Mouse (Mus musculus): ENCODE measurements around the gene Rnase13. TPM values are rescaled to one million over a fixed set of nuclear protein-coding genes. Genes with fewer than 3 reads are reported as not detected.

The Rnase13 gene
- polyA plus RNA-seq, 1 experiment from 2014 or later = not detected

DNA sequence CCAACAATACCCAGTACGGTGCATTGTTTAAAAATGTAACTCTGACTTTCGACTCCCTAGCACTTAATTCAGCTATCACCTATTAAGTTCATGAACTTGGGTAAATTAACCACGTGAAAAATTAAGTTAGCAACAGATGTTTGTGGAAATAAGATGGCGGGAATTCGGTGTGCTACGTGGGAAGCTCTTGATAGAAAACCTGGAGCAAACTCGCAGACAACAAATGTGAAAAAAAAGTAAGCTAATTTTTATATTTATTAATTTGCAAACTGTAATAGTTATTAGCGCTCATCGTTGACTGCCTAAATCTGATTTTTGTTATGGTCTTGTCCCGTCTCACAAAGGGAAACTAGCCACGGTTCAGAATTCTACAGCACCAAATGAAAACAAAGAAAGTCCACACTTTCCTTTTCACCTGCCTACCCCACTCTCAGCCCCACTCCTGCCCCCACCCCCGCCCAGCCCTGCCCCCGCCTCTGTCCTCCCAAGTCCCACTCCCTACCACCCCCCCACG, 38.5 kb downstream of the Rnase13 start:
- Histone ChIP-seq H3K27ac (replicated peaks) (peak overlapping the region; percentile 86), H3K4me3 (ENCODE audit: low read depth, low read length) (peak overlapping the region; percentile 58), H3K27me3 (ENCODE audit: control insufficient read depth, insufficient read depth, low read length) (no peaks in the 10 kb centered on the region), H3K4me2 (replicated peaks; ENCODE audit: low read depth) (peak overlapping the region; percentile 77), H3K9ac (ENCODE audit: low read length) (peak overlapping the region; percentile 56), H3K4me1 (replicated peaks; ENCODE audit: control insufficient read depth, insufficient read depth) (no peaks in the 10 kb centered on the region), H3K9me3 (ENCODE audit: control insufficient read depth, low read length) (no peaks in the 10 kb centered on the region), H3K36me3 (ENCODE audit: control insufficient read depth, insufficient read depth, low read length) (no peaks in the 10 kb centered on the region)
- ATAC-seq (ENCODE audit: low FRiP score, low TSS enrichment) = no peak
- under 1% methylated on average over 14 of the region's 14 CpGs for WGBS
- DNase-seq (ENCODE audit: low spot score) = no peak
- TF ChIP-seq EP300 (optimal IDR thresholded peaks at IDR 0.05) (no peak), CTCF (IDR thresholded peaks at IDR 0.05; ENCODE audit: low read depth) (no peak)

DNA sequence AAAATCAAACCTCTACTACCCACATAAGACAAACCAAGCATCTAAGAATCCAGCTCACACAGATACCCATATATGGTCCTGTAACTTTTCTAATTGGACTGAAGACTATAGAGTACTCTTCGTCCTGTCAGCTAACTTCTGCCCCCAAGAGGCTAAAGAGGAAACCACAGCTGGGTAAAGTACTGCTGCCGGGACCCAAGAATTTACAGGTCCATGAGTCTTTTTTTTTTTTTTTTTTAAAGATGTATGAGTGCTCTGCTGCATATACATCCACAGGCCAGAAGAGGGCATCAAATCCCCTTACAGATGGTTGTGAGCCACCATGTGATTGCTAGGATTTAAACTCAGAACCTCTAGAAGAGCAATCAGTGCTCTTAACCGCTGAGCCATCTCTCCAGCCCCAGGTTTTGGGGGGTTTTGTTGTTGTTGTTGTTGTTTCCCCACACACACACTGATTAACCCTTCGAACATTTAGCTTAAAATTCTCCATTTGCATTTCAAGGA, 39.0 kb downstream of the Rnase13 start:
- Histone ChIP-seq H3K4me1 (replicated peaks; ENCODE audit: control insufficient read depth, insufficient read depth) (no peaks in the 10 kb centered on the region), H3K27me3 (ENCODE audit: control insufficient read depth, insufficient read depth, low read length) (no peaks in the 10 kb centered on the region), H3K27ac (replicated peaks) (peak overlapping the region; percentile 86), H3K9ac (ENCODE audit: low read length) (peak overlapping the region; percentile 56; the same call in 1 of the 2 replicates), H3K9me3 (ENCODE audit: control insufficient read depth, low read length) (no peaks in the 10 kb centered on the region), H3K4me2 (replicated peaks; ENCODE audit: low read depth) (peak overlapping the region; percentile 77), H3K36me3 (ENCODE audit: control insufficient read depth, insufficient read depth, low read length) (no peaks in the 10 kb centered on the region), H3K4me3 (ENCODE audit: low read depth, low read length) (peak overlapping the region; percentile 58)
- DNase-seq (ENCODE audit: low spot score) (peak; percentile 77), ATAC-seq (ENCODE audit: low FRiP score, low TSS enrichment) (peak; percentile 60)
- under 1% methylated on average over 4 of the region's 4 CpGs for WGBS
- TF ChIP-seq CTCF (IDR thresholded peaks at IDR 0.05; ENCODE audit: low read depth) = peak; percentile 76
- no peak for TF ChIP-seq EP300 (optimal IDR thresholded peaks at IDR 0.05)

DNA sequence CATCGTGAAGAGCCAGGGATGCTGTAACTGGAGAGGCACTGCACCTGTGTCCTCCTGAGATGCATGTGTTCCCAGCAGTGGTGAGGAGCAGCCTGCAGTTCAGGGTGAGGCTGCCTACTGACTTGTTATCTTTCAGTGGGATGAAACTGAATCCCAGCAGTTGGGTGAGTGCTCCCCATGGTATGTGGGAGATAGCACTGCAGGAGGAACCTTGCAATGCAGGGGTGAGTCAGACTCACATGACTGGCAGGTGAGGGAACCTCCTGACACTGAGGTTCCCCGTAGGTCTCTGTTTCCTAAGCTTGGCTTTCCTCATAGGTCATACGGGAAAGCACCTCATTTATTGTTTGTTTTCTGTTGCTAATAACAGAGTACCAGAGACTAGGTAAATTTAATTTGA, 45.1 kb downstream of the Rnase13 start:
- no peaks in the 10 kb centered on the region for H3K27me3 ChIP-seq (ENCODE audit: control insufficient read depth, insufficient read depth, low read length)
- no peak overlapping the region for H3K9ac ChIP-seq (ENCODE audit: low read length)
- ATAC-seq (ENCODE audit: low FRiP score, low TSS enrichment) = peak; percentile 47
- H3K4me2 ChIP-seq (replicated peaks; ENCODE audit: low read depth) = no peak overlapping the region
- H3K27ac ChIP-seq (replicated peaks) = no peak overlapping the region
- DNase-seq (ENCODE audit: low spot score) = no peak
- TF ChIP-seq EP300 (optimal IDR thresholded peaks at IDR 0.05) = no peak
- TF ChIP-seq CTCF (IDR thresholded peaks at IDR 0.05; ENCODE audit: low read depth) = no peak
- no peak overlapping the region for H3K4me3 ChIP-seq (ENCODE audit: low read depth, low read length)
- no peaks in the 10 kb centered on the region for H3K36me3 ChIP-seq (ENCODE audit: control insufficient read depth, insufficient read depth, low read length)
- no peaks in the 10 kb centered on the region for H3K4me1 ChIP-seq (replicated peaks; ENCODE audit: control insufficient read depth, insufficient read depth)
- WGBS = 69% methylated on average over 3 of the region's 3 CpGs
- H3K9me3 ChIP-seq (ENCODE audit: control insufficient read depth, low read length) = no peaks in the 10 kb centered on the region

- WGBS = 68% methylated on average over 9 of the region's 9 CpGs
- H3K9ac ChIP-seq (ENCODE audit: low read length) = no peak overlapping the region
- H3K27me3 ChIP-seq (ENCODE audit: control insufficient read depth, insufficient read depth, low read length) = no peaks in the 10 kb centered on the region
- no peaks in the 10 kb centered on the region for H3K4me1 ChIP-seq (replicated peaks; ENCODE audit: control insufficient read depth, insufficient read depth)
- H3K36me3 ChIP-seq (ENCODE audit: control insufficient read depth, insufficient read depth, low read length) = no peaks in the 10 kb centered on the region
- ATAC-seq (ENCODE audit: low FRiP score, low TSS enrichment) (no peak), DNase-seq (ENCODE audit: low spot score) (no peak)
- H3K27ac ChIP-seq (replicated peaks) = no peak overlapping the region
- H3K9me3 ChIP-seq (ENCODE audit: control insufficient read depth, low read length) = no peaks in the 10 kb centered on the region
- no peak overlapping the region for H3K4me3 ChIP-seq (ENCODE audit: low read depth, low read length)
- no peak for TF ChIP-seq CTCF (IDR thresholded peaks at IDR 0.05; ENCODE audit: low read depth)
- no peak for TF ChIP-seq EP300 (optimal IDR thresholded peaks at IDR 0.05)
- H3K4me2 ChIP-seq (replicated peaks; ENCODE audit: low read depth) = no peak overlapping the region
Observed at GRCm38 (mm10) chr14:51871741-51872140, 50.8 kb downstream of the Rnase13 start.

Other genes with a start within 250 kb of the Rnase13 start
- not detected in 2 replicates for gene Gm17079, start 227.3 kb downstream of the Rnase13 start, polyA plus RNA-seq (2015; fragmentation: Nextera tagmentation; extraction: Ambion mirVana)
- gene Gm5800, start 205.6 kb downstream of the Rnase13 start, polyA plus RNA-seq (2015; fragmentation: Nextera tagmentation; extraction: Ambion mirVana) = not detected in 2 replicates
- not detected in 2 replicates for gene Ang4, start 149.2 kb downstream of the Rnase13 start, polyA plus RNA-seq (2015; fragmentation: Nextera tagmentation; extraction: Ambion mirVana)
- not detected in 2 replicates for gene AY358078, start 122.7 kb downstream of the Rnase13 start, polyA plus RNA-seq (2015; fragmentation: Nextera tagmentation; extraction: Ambion mirVana)
- gene Ear6, start 69.1 kb downstream of the Rnase13 start, polyA plus RNA-seq (2015; fragmentation: Nextera tagmentation; extraction: Ambion mirVana) = not detected in 2 replicates
- gene Mettl17, start 37.9 kb downstream of the Rnase13 start, polyA plus RNA-seq (2015; fragmentation: Nextera tagmentation; extraction: Ambion mirVana) = 22.7 and 24.0 TPM in 2 replicates
- 1.1 and 1.4 TPM in 2 replicates for gene Slc39a2, start 29.9 kb downstream of the Rnase13 start, polyA plus RNA-seq (2015; fragmentation: Nextera tagmentation; extraction: Ambion mirVana)
- gene Ndrg2, start 8.6 kb downstream of the Rnase13 start, polyA plus RNA-seq (2015; fragmentation: Nextera tagmentation; extraction: Ambion mirVana) = 71.6 and 79.4 TPM in 2 replicates
- not detected in 2 replicates for gene Tppp2, start 4.3 kb downstream of the Rnase13 start, polyA plus RNA-seq (2015; fragmentation: Nextera tagmentation; extraction: Ambion mirVana)
- gene Arhgef40, start 61.9 kb upstream of the Rnase13 start, polyA plus RNA-seq (2015; fragmentation: Nextera tagmentation; extraction: Ambion mirVana) = 32.9 and 36.4 TPM in 2 replicates
- gene Tmem253, start 92.9 kb upstream of the Rnase13 start, polyA plus RNA-seq (2015; fragmentation: Nextera tagmentation; extraction: Ambion mirVana) = 4.6 and 4.9 TPM in 2 replicates
- 18.1 and 18.5 TPM in 2 replicates for gene Zfp219, start 98.0 kb upstream of the Rnase13 start, polyA plus RNA-seq (2015; fragmentation: Nextera tagmentation; extraction: Ambion mirVana)
- not detected in 2 replicates for gene Olfr221, start 119.7 kb upstream of the Rnase13 start, polyA plus RNA-seq (2015; fragmentation: Nextera tagmentation; extraction: Ambion mirVana)
- gene Hnrnpc, start 181.3 kb upstream of the Rnase13 start, polyA plus RNA-seq (2015; fragmentation: Nextera tagmentation; extraction: Ambion mirVana) = 162 and 167 TPM in 2 replicates
- gene Rpgrip1, start 187.9 kb upstream of the Rnase13 start, polyA plus RNA-seq (2015; fragmentation: Nextera tagmentation; extraction: Ambion mirVana) = 29.4 and 29.8 TPM in 2 replicates

All from stomach, postnatal 0 days (tissue).